Mouse (Mus musculus): ENCODE measurements at regions not wholly inside any gene's neighbourhood (a gene's known extent, or its start where the extent isn't known, plus 50 kb on each side); places are given as distances from the start of the nearest gene placed in this dataset.
"Not testable (repeated sequence)": the region's sequence is repeated elsewhere in the genome, so short reads cannot be mapped to it uniquely, and the experiment has no call there.

- Histone ChIP-seq H3K4me1 (ENCODE audit: control insufficient read depth in 2 of 2, insufficient read depth in 2 of 2, low read length in 2 of 2, poor library complexity in 1 of 2) (no peaks in the 10 kb centered on the region), H3K27ac (ENCODE audit: insufficient read depth, low read depth, low read length, poor library complexity, severe bottlenecking) (no peak overlapping the region), H3K9ac (ENCODE audit: insufficient read depth, low read depth, low read length, poor library complexity, severe bottlenecking) (no peak overlapping the region), H3K36me3 (ENCODE audit: control insufficient read depth, insufficient read depth, low read length, poor library complexity, severe bottlenecking) (no peaks in the 10 kb centered on the region), H3K4me3 (ENCODE audit: insufficient read depth in 1 of 2, low read depth in 1 of 2, low read length in 2 of 2, poor library complexity in 1 of 2, severe bottlenecking in 1 of 2) (no peak overlapping the region), H3K9me3 (ENCODE audit: control insufficient read depth, insufficient read depth, low read depth, low read length) (no peaks in the 10 kb centered on the region)
- DNase-seq (ENCODE audit: low read depth, low spot score), result no peak
- in situ Hi-C loops (cut with MboI; ENCODE audit: low sequenced_read_pairs in 2 of 2, unreplicated experiment in 2 of 2), result no loop called here
- TF ChIP-seq HCFC1 (IDR thresholded peaks at IDR 0.05; ENCODE audit: borderline replicate concordance, insufficient read depth, low read length) (no peak), CHD2 (IDR thresholded peaks at IDR 0.05; ENCODE audit: low read depth, low read length) (no peak), ZNF384 (IDR thresholded peaks at IDR 0.05; ENCODE audit: low read depth, low read length) (no peak), ZC3H11A (IDR thresholded peaks at IDR 0.05; ENCODE audit: borderline replicate concordance, low read depth, low read length) (no peak), MAFK (IDR thresholded peaks at IDR 0.05; ENCODE audit: insufficient read depth, low read depth, low read length) (no peak)
Measured at GRCm38 (mm10) chr8:57383746-57384320, 63.0 kb downstream of the Hand2 start.

GRCm38 (mm10) chr8:57387627-57388026, 66.8 kb downstream of the Hand2 start:
- Histone ChIP-seq H3K4me3 (ENCODE audit: insufficient read depth in 1 of 2, low read depth in 1 of 2, low read length in 2 of 2, poor library complexity in 1 of 2, severe bottlenecking in 1 of 2) (no peak overlapping the region), H3K27ac (ENCODE audit: insufficient read depth, low read depth, low read length, poor library complexity, severe bottlenecking) (no peak overlapping the region), H3K9me3 (ENCODE audit: control insufficient read depth, insufficient read depth, low read depth, low read length) (no peaks in the 10 kb centered on the region), H3K36me3 (ENCODE audit: control insufficient read depth, insufficient read depth, low read length, poor library complexity, severe bottlenecking) (no peaks in the 10 kb centered on the region), H3K9ac (ENCODE audit: insufficient read depth, low read depth, low read length, poor library complexity, severe bottlenecking) (no peak overlapping the region), H3K4me1 (ENCODE audit: control insufficient read depth in 2 of 2, insufficient read depth in 2 of 2, low read length in 2 of 2, poor library complexity in 1 of 2) (no peaks in the 10 kb centered on the region)
- no peak for DNase-seq (ENCODE audit: low read depth, low spot score)
- in situ Hi-C loops (cut with MboI; ENCODE audit: low sequenced_read_pairs in 2 of 2, unreplicated experiment in 2 of 2), result no loop called here
- TF ChIP-seq CHD2 (IDR thresholded peaks at IDR 0.05; ENCODE audit: low read depth, low read length), result no peak
- no peak for TF ChIP-seq ZC3H11A (IDR thresholded peaks at IDR 0.05; ENCODE audit: borderline replicate concordance, low read depth, low read length)
- TF ChIP-seq MAFK (IDR thresholded peaks at IDR 0.05; ENCODE audit: insufficient read depth, low read depth, low read length), result no peak
- TF ChIP-seq ZNF384 (IDR thresholded peaks at IDR 0.05; ENCODE audit: low read depth, low read length), result no peak
- TF ChIP-seq HCFC1 (IDR thresholded peaks at IDR 0.05; ENCODE audit: borderline replicate concordance, insufficient read depth, low read length), result no peak

GRCm38 (mm10) chr8:57388579-57388978, 67.1 kb upstream of the Scrg1 start:
- no peak for DNase-seq (ENCODE audit: low read depth, low spot score)
- TF ChIP-seq HCFC1 (IDR thresholded peaks at IDR 0.05; ENCODE audit: borderline replicate concordance, insufficient read depth, low read length) (no peak), ZC3H11A (IDR thresholded peaks at IDR 0.05; ENCODE audit: borderline replicate concordance, low read depth, low read length) (no peak), MAFK (IDR thresholded peaks at IDR 0.05; ENCODE audit: insufficient read depth, low read depth, low read length) (no peak), ZNF384 (IDR thresholded peaks at IDR 0.05; ENCODE audit: low read depth, low read length) (no peak), CHD2 (IDR thresholded peaks at IDR 0.05; ENCODE audit: low read depth, low read length) (no peak)
- no peak overlapping the region for H3K27ac ChIP-seq (ENCODE audit: insufficient read depth, low read depth, low read length, poor library complexity, severe bottlenecking)
- H3K9ac ChIP-seq (ENCODE audit: insufficient read depth, low read depth, low read length, poor library complexity, severe bottlenecking), result no peak overlapping the region
- no peaks in the 10 kb centered on the region for H3K4me1 ChIP-seq (ENCODE audit: control insufficient read depth in 2 of 2, insufficient read depth in 2 of 2, low read length in 2 of 2, poor library complexity in 1 of 2)
- no peaks in the 10 kb centered on the region for H3K36me3 ChIP-seq (ENCODE audit: control insufficient read depth, insufficient read depth, low read length, poor library complexity, severe bottlenecking)
- H3K9me3 ChIP-seq (ENCODE audit: control insufficient read depth, insufficient read depth, low read depth, low read length), result no peaks in the 10 kb centered on the region
- in situ Hi-C loops (cut with MboI; ENCODE audit: low sequenced_read_pairs in 2 of 2, unreplicated experiment in 2 of 2), result no loop called here
- H3K4me3 ChIP-seq (ENCODE audit: insufficient read depth in 1 of 2, low read depth in 1 of 2, low read length in 2 of 2, poor library complexity in 1 of 2, severe bottlenecking in 1 of 2), result no peak overlapping the region

DNA sequence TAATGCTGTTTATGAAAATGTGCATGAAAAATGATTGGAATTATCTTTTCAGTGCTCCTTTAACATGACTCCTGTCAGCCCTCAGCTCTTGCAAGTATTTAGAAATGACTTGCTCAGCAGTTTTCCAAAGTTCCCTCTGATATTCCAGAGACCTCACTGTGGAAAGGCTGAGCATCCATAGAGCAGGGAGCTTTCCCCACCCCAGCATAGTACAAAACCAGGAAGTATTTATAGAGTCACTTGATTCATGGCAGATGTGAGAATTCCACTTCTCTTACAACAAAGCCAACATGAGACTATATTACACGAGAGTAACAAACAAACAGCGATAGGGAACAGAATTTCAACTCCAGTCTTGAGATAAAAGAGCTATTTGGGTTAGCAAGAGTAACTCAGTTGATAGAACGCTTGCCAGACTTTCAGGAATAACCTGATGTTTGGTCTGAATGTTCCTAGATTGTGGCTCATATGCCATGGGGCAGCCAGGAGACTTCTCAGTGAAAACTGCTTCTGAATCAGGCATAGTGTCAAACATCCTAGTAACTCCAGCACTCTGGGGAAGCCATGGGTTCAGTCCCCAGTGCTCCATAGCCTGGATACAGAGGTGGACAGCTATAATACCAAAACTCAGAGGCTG, 57.6 kb upstream of the Scrg1 start:
- H3K27ac ChIP-seq (ENCODE audit: insufficient read depth, low read depth, low read length, poor library complexity, severe bottlenecking), result no peak overlapping the region
- no peak overlapping the region for H3K4me3 ChIP-seq (ENCODE audit: insufficient read depth in 1 of 2, low read depth in 1 of 2, low read length in 2 of 2, poor library complexity in 1 of 2, severe bottlenecking in 1 of 2)
- in situ Hi-C loops (cut with MboI; ENCODE audit: low sequenced_read_pairs in 2 of 2, unreplicated experiment in 2 of 2), result no loop called here
- no peaks in the 10 kb centered on the region for H3K4me1 ChIP-seq (ENCODE audit: control insufficient read depth in 2 of 2, insufficient read depth in 2 of 2, low read length in 2 of 2, poor library complexity in 1 of 2)
- no peak overlapping the region for H3K9ac ChIP-seq (ENCODE audit: insufficient read depth, low read depth, low read length, poor library complexity, severe bottlenecking)
- H3K36me3 ChIP-seq (ENCODE audit: control insufficient read depth, insufficient read depth, low read length, poor library complexity, severe bottlenecking), result no peaks in the 10 kb centered on the region
- no peak for DNase-seq (ENCODE audit: low read depth, low spot score)
- H3K9me3 ChIP-seq (ENCODE audit: control insufficient read depth, insufficient read depth, low read depth, low read length), result no peaks in the 10 kb centered on the region
- TF ChIP-seq HCFC1 (IDR thresholded peaks at IDR 0.05; ENCODE audit: borderline replicate concordance, insufficient read depth, low read length), result no peak
- TF ChIP-seq ZNF384 (IDR thresholded peaks at IDR 0.05; ENCODE audit: low read depth, low read length), result no peak
- TF ChIP-seq MAFK (IDR thresholded peaks at IDR 0.05; ENCODE audit: insufficient read depth, low read depth, low read length), result no peak
- TF ChIP-seq ZC3H11A (IDR thresholded peaks at IDR 0.05; ENCODE audit: borderline replicate concordance, low read depth, low read length), result no peak
- TF ChIP-seq CHD2 (IDR thresholded peaks at IDR 0.05; ENCODE audit: low read depth, low read length), result no peak

- in situ Hi-C loops (cut with MboI; ENCODE audit: low sequenced_read_pairs in 2 of 2, unreplicated experiment in 2 of 2); H3K9ac ChIP-seq (ENCODE audit: insufficient read depth, low read depth, low read length, poor library complexity, severe bottlenecking); H3K4me1 ChIP-seq (ENCODE audit: control insufficient read depth in 2 of 2, insufficient read depth in 2 of 2, low read length in 2 of 2, poor library complexity in 1 of 2); H3K4me3 ChIP-seq (ENCODE audit: insufficient read depth in 1 of 2, low read depth in 1 of 2, low read length in 2 of 2, poor library complexity in 1 of 2, severe bottlenecking in 1 of 2); H3K27ac ChIP-seq (ENCODE audit: insufficient read depth, low read depth, low read length, poor library complexity, severe bottlenecking); H3K36me3 ChIP-seq (ENCODE audit: control insufficient read depth, insufficient read depth, low read length, poor library complexity, severe bottlenecking); DNase-seq (ENCODE audit: low read depth, low spot score); H3K9me3 ChIP-seq (ENCODE audit: control insufficient read depth, insufficient read depth, low read depth, low read length): not testable (repeated sequence)
Measured at GRCm38 (mm10) chr8:57400171-57400570, 55.6 kb upstream of the Scrg1 start.
